Mouse (Mus musculus) inflammation-experienced regulatory T-cells, adult 6 months (primary cell): ENCODE measurements around the gene Mfsd2a. TPM values are rescaled to one million over a fixed set of nuclear protein-coding genes. Genes with fewer than 3 reads are reported as not detected.
A peak's percentile ranks its signal among the peaks of the same experiment; 100 is the strongest.
"Not testable (repeated sequence)": the region's sequence is repeated elsewhere in the genome, so short reads cannot be mapped to it uniquely, and the experiment has no call there.

ENCODE experiments used
- ATAC-seq: one replicate; pipeline ENCODE4 v1.8.0; 2017
- polyA plus RNA-seq, 3 experiments: library from polyadenylated mRNA; unstranded; fragments of 100-300 nt; shearing (Covaris generic); gene quantifications; one replicate each; pipeline ENCODE4 v1.2.1; 2017

Mfsd2a gene
- polyA plus RNA-seq = 1 to 10 TPM in 2 of 3 experiments, under 1 TPM in 1; 0.68 to 1.5 (median 1.3) TPM

GRCm38 (mm10) chr4:122961100-122961567 is at the start of gene Mfsd2a:
TSS of gene Mfsd2a (minus strand) at chr4:122961188.
- peak; percentile 67 for ATAC-seq

- ATAC-seq = no peak
Observed at GRCm38 (mm10) chr4:123005054-123005966, 44.3 kb upstream of the Mfsd2a start.

- no peak for ATAC-seq
Observed at GRCm38 (mm10) chr4:123000617-123001342, 39.8 kb upstream of the Mfsd2a start.

- no peak for ATAC-seq
Observed at GRCm38 (mm10) chr4:123000130-123000529, 39.1 kb upstream of the Mfsd2a start.

- no peak for ATAC-seq
Observed at GRCm38 (mm10) chr4:122999263-122999691, 38.3 kb upstream of the Mfsd2a start.

GRCm38 (mm10) chr4:122998537-122999262 is 37.7 kb upstream of the Mfsd2a start:
- ATAC-seq = no peak

- ATAC-seq = peak; percentile 29
Observed at GRCm38 (mm10) chr4:122996618-122997381, 35.8 kb upstream of the Mfsd2a start.

GRCm38 (mm10) chr4:122996221-122996617 is 35.2 kb upstream of the Mfsd2a start:
- peak; percentile 27 for ATAC-seq

GRCm38 (mm10) chr4:122995404-122996220 is 34.6 kb upstream of the Mfsd2a start, which contains the start of gene Mycl:
TSS of gene Mycl (plus strand) at chr4:122995652.
- ATAC-seq = peak; percentile 85

GRCm38 (mm10) chr4:122992276-122992675 is 31.3 kb upstream of the Mfsd2a start:
- no peak for ATAC-seq

- ATAC-seq = no peak
Observed at GRCm38 (mm10) chr4:122991177-122991576, 30.2 kb upstream of the Mfsd2a start.

GRCm38 (mm10) chr4:122988004-122988403 is 27.0 kb upstream of the Mfsd2a start:
- not testable (repeated sequence) for ATAC-seq

- no peak for ATAC-seq
Observed at GRCm38 (mm10) chr4:122987421-122987820, 26.4 kb upstream of the Mfsd2a start.

GRCm38 (mm10) chr4:122985110-122985509 is 24.1 kb upstream of the Mfsd2a start:
- peak; percentile 88 for ATAC-seq

GRCm38 (mm10) chr4:122983486-122984261 is 22.7 kb upstream of the Mfsd2a start:
- peak; percentile 51 for ATAC-seq

GRCm38 (mm10) chr4:122982537-122982936 is 21.5 kb upstream of the Mfsd2a start:
- no peak for ATAC-seq

- ATAC-seq = no peak
Observed at GRCm38 (mm10) chr4:122981930-122982329, 20.9 kb upstream of the Mfsd2a start.

- ATAC-seq = no peak
Observed at GRCm38 (mm10) chr4:122981238-122981637, 20.2 kb upstream of the Mfsd2a start.

GRCm38 (mm10) chr4:122980684-122981083 is 19.7 kb upstream of the Mfsd2a start:
- ATAC-seq = no peak

- no peak for ATAC-seq
Observed at GRCm38 (mm10) chr4:122979826-122980225, 18.8 kb upstream of the Mfsd2a start.
